Mouse (Mus musculus) stomach, embryonic 14.5 days (tissue): Measurements from ENCODE around the gene Rdx. TPM values are rescaled to one million over a fixed set of nuclear protein-coding genes. Genes with fewer than 3 reads are reported as not detected.
A peak's percentile ranks its signal among the peaks of the same experiment; 100 is the strongest.

ENCODE experiments used
- ATAC-seq: fragments of 200-750 bp; cut with Nextera tagmentation; 2 replicates; pipeline ENCODE4 v1.8.0; 2017; ENCODE audit warnings: low read depth, moderate TSS enrichment; ENCODE audit not compliant: insufficient number of reproducible peaks, insufficient read depth, low FRiP score
- H3K27ac ChIP-seq: fragments of 300-500 bp; sonication (generic); 2 replicates; pipeline ENCODE4 v1.5.1; 2014; ENCODE audit warnings: mild to moderate bottlenecking, low read length, moderate library complexity, mixed read lengths
- H3K27me3 ChIP-seq: fragments of 300-500 bp; sonication (generic); 2 replicates; pipeline ENCODE4 v1.6.1; 2014; ENCODE audit warnings: low read length, control low read depth, mixed read lengths; ENCODE audit not compliant: control insufficient read depth, insufficient read depth
- H3K36me3 ChIP-seq: fragments of 300-500 bp; sonication (generic); 2 replicates; pipeline ENCODE4 v1.6.1; 2014; ENCODE audit warnings: mild to moderate bottlenecking, control low read depth, low read length, moderate library complexity, mixed read lengths; ENCODE audit not compliant: control insufficient read depth, insufficient read depth
- H3K4me1 ChIP-seq: fragments of 300-500 bp; sonication (generic); 2 replicates; pipeline ENCODE4 v1.6.1; 2014; ENCODE audit warnings: low read length, control low read depth, mixed read lengths; ENCODE audit not compliant: control insufficient read depth, insufficient read depth
- H3K4me2 ChIP-seq: fragments of 300-500 bp; sonication (generic); replicated peaks from 2 replicates; pipeline ENCODE4 v1.6.1; 2014; ENCODE audit warnings: low read depth, low read length, control low read depth
- H3K4me3 ChIP-seq: fragments of 300-500 bp; sonication (generic); 2 replicates; pipeline ENCODE4 v1.5.1; 2014; ENCODE audit warnings: low read depth, low read length, control low read depth
- H3K9ac ChIP-seq: fragments of 300-500 bp; sonication (generic); replicated peaks from 2 replicates; pipeline ENCODE4 v1.6.1; 2014; ENCODE audit warnings: low read depth, mild to moderate bottlenecking, control low read depth, low read length, moderate library complexity, mixed read lengths
- H3K9me3 ChIP-seq: fragments of 300-500 bp; sonication (generic); 2 replicates; pipeline ENCODE4 v1.6.1; 2016; ENCODE audit warnings: low read depth, low read length, control low read depth; ENCODE audit not compliant: control insufficient read depth
- WGBS: fragments of 180-500 bp; shearing (Covaris S2); extraction: QIAGEN DNeasy Blood & Tissue Kit; methylation state at CpG from one replicate; pipeline ENCODE4 v1.1.7; 2014; 5-methylcytosine and 5-hydroxymethylcytosine counted together
- polyA plus RNA-seq: library from polyadenylated mRNA; unstranded; fragments of >200 nt; fragmentation: Nextera tagmentation; extraction: Ambion mirVana; gene quantifications from 2 replicates; pipeline ENCODE4 v1.2.1, GENCODE M21; 2014

The Rdx gene
- polyA plus RNA-seq, 1 experiment from 2014 or later, result 142 TPM

GRCm38 (mm10) chr9:52094016-52094415 is 47.0 kb downstream of the Rdx start:
- H3K36me3 ChIP-seq, result peaks cover 6% of the 10 kb centered on the region; the same call in 1 of the 2 replicates
- ATAC-seq, result no peak
- H3K4me3 ChIP-seq, result no peak overlapping the region
- H3K4me2 ChIP-seq, result no peak overlapping the region
- H3K4me1 ChIP-seq, result no peaks in the 10 kb centered on the region
- no peaks in the 10 kb centered on the region for H3K27me3 ChIP-seq
- no peak overlapping the region for H3K27ac ChIP-seq
- WGBS, result 70% methylated on average over 5 of the region's 5 CpGs
- no peak overlapping the region for H3K9ac ChIP-seq
- no peaks in the 10 kb centered on the region for H3K9me3 ChIP-seq

GRCm38 (mm10) chr9:52094471-52094980 is 47.6 kb downstream of the Rdx start:
- no peaks in the 10 kb centered on the region for H3K9me3 ChIP-seq
- H3K4me1 ChIP-seq, result no peaks in the 10 kb centered on the region
- no peak overlapping the region for H3K27ac ChIP-seq
- H3K4me2 ChIP-seq, result no peak overlapping the region
- H3K9ac ChIP-seq, result no peak overlapping the region
- ATAC-seq, result no peak
- H3K4me3 ChIP-seq, result no peak overlapping the region
- peaks cover 4% of the 10 kb centered on the region; the same call in 1 of the 2 replicates for H3K36me3 ChIP-seq
- WGBS, result 74% methylated on average over 10 of the region's 10 CpGs
- H3K27me3 ChIP-seq, result no peaks in the 10 kb centered on the region

DNA sequence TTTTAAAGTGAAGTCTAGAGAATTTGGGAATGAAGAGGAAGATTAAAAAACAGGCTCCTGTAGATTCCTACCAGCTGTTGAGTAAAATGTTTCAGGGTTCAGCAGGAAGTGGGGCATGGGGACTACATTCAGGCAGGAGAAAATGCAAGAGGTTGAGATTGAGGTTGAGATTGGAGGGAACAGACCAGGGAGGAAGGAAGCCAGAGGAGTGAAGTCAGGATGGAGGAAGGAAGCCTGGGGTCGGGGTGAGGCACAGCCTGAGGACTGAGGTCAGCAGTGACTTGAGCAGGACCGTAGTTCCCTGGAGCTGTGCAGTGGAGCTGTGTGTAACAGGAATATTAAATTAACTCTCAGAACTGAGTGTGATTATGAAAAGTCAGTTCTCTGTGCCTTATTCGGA is 48.7 kb downstream of the Rdx start:
- no peak overlapping the region for H3K4me2 ChIP-seq
- H3K27me3 ChIP-seq, result no peaks in the 10 kb centered on the region
- H3K4me3 ChIP-seq, result no peak overlapping the region
- 61% methylated on average over 3 of the region's 3 CpGs for WGBS
- no peak for ATAC-seq
- no peaks in the 10 kb centered on the region for H3K4me1 ChIP-seq
- no peak overlapping the region for H3K9ac ChIP-seq
- no peaks in the 10 kb centered on the region for H3K36me3 ChIP-seq
- no peaks in the 10 kb centered on the region for H3K9me3 ChIP-seq
- no peak overlapping the region for H3K27ac ChIP-seq

- H3K4me3 ChIP-seq, result no peak overlapping the region
- H3K4me1 ChIP-seq, result no peaks in the 10 kb centered on the region
- no peak for ATAC-seq
- H3K36me3 ChIP-seq, result no peaks in the 10 kb centered on the region
- H3K9ac ChIP-seq, result no peak overlapping the region
- H3K4me2 ChIP-seq, result no peak overlapping the region
- 44% methylated on average over 1 of the region's 1 CpGs for WGBS
- H3K27ac ChIP-seq, result no peak overlapping the region
- no peaks in the 10 kb centered on the region for H3K9me3 ChIP-seq
- H3K27me3 ChIP-seq, result no peaks in the 10 kb centered on the region
Measured at GRCm38 (mm10) chr9:52097386-52097785, 50.4 kb downstream of the Rdx start.

- Histone ChIP-seq H3K4me2 (no peak overlapping the region), H3K9ac (no peak overlapping the region), H3K4me3 (no peak overlapping the region), H3K4me1 (peaks cover 10% of the 10 kb centered on the region; the same call in 1 of the 2 replicates), H3K9me3 (no peaks in the 10 kb centered on the region), H3K36me3 (no peaks in the 10 kb centered on the region), H3K27me3 (no peaks in the 10 kb centered on the region), H3K27ac (no peak overlapping the region)
- WGBS, result under 1% methylated on average over 7 of the region's 7 CpGs
- no peak for ATAC-seq
Measured at GRCm38 (mm10) chr9:52098600-52098999, 51.6 kb downstream of the Rdx start.

DNA sequence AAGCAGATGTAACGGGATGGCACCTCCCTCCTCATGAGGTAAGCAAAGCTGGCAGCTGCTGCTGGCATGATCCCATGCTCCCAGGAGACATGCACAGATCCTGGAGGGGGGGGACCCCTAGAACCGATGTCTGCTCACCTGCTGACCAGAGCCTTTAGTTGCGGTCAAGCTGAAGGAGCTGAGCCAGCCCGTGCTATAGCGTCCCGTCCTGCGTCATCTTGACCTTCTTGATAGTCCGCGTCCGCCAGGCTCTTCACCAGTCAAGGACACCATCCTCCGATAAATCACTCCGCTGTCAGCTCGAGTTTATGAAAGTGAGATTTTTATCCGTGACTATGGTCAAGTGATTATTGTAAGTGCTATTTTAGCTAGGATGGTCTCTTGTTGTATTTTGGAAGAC is 53.5 kb downstream of the Rdx start:
- H3K27ac ChIP-seq, result no peak overlapping the region

DNA sequence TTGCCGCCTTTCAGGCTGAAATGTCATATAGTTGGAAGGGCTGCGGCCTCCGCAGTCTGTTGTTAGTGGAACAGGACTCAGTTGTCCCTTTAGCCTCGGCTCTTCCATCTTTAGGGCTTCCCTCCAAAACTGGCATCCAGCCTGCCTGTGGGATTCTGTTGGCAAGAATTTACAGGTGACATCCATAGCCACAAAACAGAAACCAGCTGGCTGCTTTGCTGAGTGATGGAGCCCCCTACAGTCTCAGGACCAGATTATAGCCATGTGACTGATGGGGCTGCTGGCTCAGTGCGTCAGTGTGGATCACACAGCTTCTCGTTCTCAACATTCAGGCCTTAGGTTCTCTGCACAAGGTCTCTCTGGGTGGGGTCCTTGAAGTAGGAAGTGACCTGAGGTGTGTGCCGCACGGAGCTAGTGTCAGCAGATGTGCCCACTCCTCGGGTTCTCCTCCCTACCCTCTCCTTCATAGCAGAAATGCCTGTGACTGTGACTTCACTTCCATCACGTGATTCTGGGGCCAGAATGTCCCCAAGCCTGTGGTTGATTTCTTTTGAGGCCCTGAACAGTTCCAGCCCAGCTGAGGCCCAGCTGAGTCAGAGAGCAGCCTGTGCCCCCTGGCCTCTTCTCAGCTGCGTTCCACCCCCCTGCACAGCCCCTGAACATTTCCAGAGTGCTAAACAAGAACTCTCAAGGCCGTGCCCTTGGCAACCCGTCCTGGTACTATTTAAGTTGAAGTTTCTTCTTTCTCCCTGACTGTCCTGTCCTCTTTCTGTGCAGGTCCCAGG is 55.3 kb downstream of the Rdx start:
- no peak for ATAC-seq
- no peak overlapping the region for H3K4me3 ChIP-seq
- no peak overlapping the region for H3K4me2 ChIP-seq
- H3K36me3 ChIP-seq, result no peaks in the 10 kb centered on the region
- 65% methylated on average over 13 of the region's 13 CpGs for WGBS
- 0 out of 2 replicates have a peak overlapping the region, but pooled peaks have one; percentile 28 for H3K27ac ChIP-seq
- H3K9me3 ChIP-seq, result no peaks in the 10 kb centered on the region
- no peaks in the 10 kb centered on the region for H3K27me3 ChIP-seq
- peaks cover 11% of the 10 kb centered on the region; the same call in 1 of the 2 replicates for H3K4me1 ChIP-seq
- H3K9ac ChIP-seq, result no peak overlapping the region

More for the DNA sequence above, 53.5 kb downstream of the Rdx start:
- no peak for ATAC-seq
- H3K36me3 ChIP-seq, result no peaks in the 10 kb centered on the region
- no peaks in the 10 kb centered on the region for H3K9me3 ChIP-seq
- peaks cover 11% of the 10 kb centered on the region; the same call in 1 of the 2 replicates for H3K4me1 ChIP-seq
- H3K4me3 ChIP-seq, result no peak overlapping the region
- 84% methylated on average over 14 of the region's 14 CpGs for WGBS
- no peaks in the 10 kb centered on the region for H3K27me3 ChIP-seq
- no peak overlapping the region for H3K9ac ChIP-seq
- H3K4me2 ChIP-seq, result no peak overlapping the region

DNA sequence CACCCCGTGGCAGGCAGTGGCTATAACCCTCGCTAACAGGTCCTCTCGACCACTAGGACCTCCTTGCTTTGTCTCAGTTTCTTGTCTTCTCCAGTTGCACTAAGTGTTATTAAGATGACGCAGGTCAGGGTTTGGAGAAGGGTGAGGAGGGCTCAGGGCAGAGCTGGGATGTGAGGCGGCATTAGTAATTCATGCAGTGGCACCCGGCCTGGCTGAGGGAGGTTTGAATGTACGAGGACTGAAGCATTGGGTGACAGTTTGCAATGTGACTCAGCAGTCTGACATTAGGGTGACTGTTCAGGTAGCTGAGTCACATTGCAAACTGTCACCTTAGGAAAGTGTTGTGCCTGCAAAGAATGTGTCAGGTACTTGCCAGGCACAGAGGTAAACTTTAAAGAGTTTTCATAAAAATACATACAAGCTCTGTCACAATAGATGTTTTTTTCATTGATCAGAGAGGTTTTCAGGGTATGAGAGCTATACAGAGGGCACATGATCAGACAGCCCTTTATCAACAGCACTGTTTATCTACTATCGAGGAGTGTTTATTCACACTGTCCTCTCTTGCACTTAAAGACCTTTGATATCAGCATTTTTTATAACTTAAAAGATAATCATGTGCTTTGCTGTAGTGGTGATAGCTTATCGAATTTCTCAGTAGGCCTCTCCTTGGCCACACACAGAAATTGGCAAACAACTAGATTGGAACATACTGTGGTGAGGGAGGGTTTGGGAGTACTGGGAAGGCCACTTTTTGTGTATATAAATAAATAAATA is 56.7 kb downstream of the Rdx start:
- no peak overlapping the region for H3K4me2 ChIP-seq
- peaks cover 11% of the 10 kb centered on the region; the same call in 1 of the 2 replicates for H3K4me1 ChIP-seq
- H3K36me3 ChIP-seq, result no peaks in the 10 kb centered on the region
- no peak overlapping the region for H3K4me3 ChIP-seq
- no peaks in the 10 kb centered on the region for H3K27me3 ChIP-seq
- H3K9ac ChIP-seq, result no peak overlapping the region
- no peaks in the 10 kb centered on the region for H3K9me3 ChIP-seq
- no peak for ATAC-seq
- no peak overlapping the region for H3K27ac ChIP-seq
- 42% methylated on average over 9 of the region's 9 CpGs for WGBS
